Mouse (Mus musculus) embryonic fibroblast, embryonic 13.5 days (primary cell): ENCODE data around the gene Btbd18. TPM values are rescaled to one million over a fixed set of nuclear protein-coding genes. Genes with fewer than 3 reads are reported as not detected.

Source experiments
- H3K27ac ChIP-seq: 2 replicates; pipeline ENCODE4 v1.5.1; 2012; ENCODE audit warnings: low read length, control low read depth, inconsistent platforms; ENCODE audit not compliant: insufficient read depth
- H3K4me1 ChIP-seq: 2 replicates; pipeline ENCODE4 v1.6.1; 2011; ENCODE audit warnings: low read length; ENCODE audit not compliant: control insufficient read depth, insufficient read depth
- H3K4me3 ChIP-seq: 2 replicates; pipeline ENCODE4 v1.5.1; 2011; ENCODE audit warnings: mild to moderate bottlenecking, control low read depth, low read length; ENCODE audit not compliant: insufficient read depth
- CTCF ChIP-seq: IDR thresholded peaks from 2 replicates; pipeline ENCODE4 v1.5.1; 2011; ENCODE audit warnings: mild to moderate bottlenecking, control low read depth, low read length, moderate library complexity, borderline replicate concordance; ENCODE audit not compliant: insufficient read depth
- POLR2A ChIP-seq: IDR thresholded peaks from 2 replicates; pipeline ENCODE4 v1.6.1; 2011; ENCODE audit warnings: low read depth, mild to moderate bottlenecking, control low read depth, low read length, moderate library complexity
- polyA plus RNA-seq: library from polyadenylated mRNA; stranded (reverse); fragments of >200 nt; gene quantifications from 2 replicates; pipeline ENCODE4 v1.2.4, GENCODE M21; 2011; ENCODE audit warnings: low read depth; ENCODE audit not compliant: missing spikeins, insufficient read length

Gene Btbd18
- not detected in 2 replicates for polyA plus RNA-seq

GRCm38 (mm10) chr2:84658806-84659205, at the start of gene Btbd18:
Gene Btbd18, plus strand, starts transcription at chr2:84659079.
- H3K4me1 ChIP-seq = no peaks in the 10 kb centered on the region
- H3K4me3 ChIP-seq = no peak within 1 kb of the TSS
- TF ChIP-seq POLR2A = no peak
- no peak for TF ChIP-seq CTCF
- no peak within 1 kb of the TSS for H3K27ac ChIP-seq

GRCm38 (mm10) chr2:84612764-84613163, 46.1 kb upstream of the Btbd18 start:
- TF ChIP-seq POLR2A = no peak
- no peak for TF ChIP-seq CTCF
- Histone ChIP-seq H3K27ac (no peak overlapping the region), H3K4me3 (no peak overlapping the region), H3K4me1 (no peaks in the 10 kb centered on the region)

- Histone ChIP-seq H3K4me3 (no peak overlapping the region), H3K4me1 (peaks cover 5% of the 10 kb centered on the region), H3K27ac (no peak overlapping the region)
- TF ChIP-seq POLR2A (no peak), CTCF (no peak; the same call in 1 of the 2 replicates)
Observed at GRCm38 (mm10) chr2:84617637-84618515, 41.0 kb upstream of the Btbd18 start.

- no peak for TF ChIP-seq POLR2A
- H3K27ac ChIP-seq = no peak overlapping the region; the same call in 1 of the 2 replicates
- peaks cover 5% of the 10 kb centered on the region for H3K4me1 ChIP-seq
- no peak overlapping the region for H3K4me3 ChIP-seq
Observed at GRCm38 (mm10) chr2:84618914-84619313, 40.0 kb upstream of the Btbd18 start.

GRCm38 (mm10) chr2:84619646-84620340, 39.1 kb upstream of the Btbd18 start:
- Histone ChIP-seq H3K4me3 (no peak overlapping the region), H3K4me1 (peaks cover 5% of the 10 kb centered on the region), H3K27ac (no peak overlapping the region)
- TF ChIP-seq CTCF (no peak), POLR2A (no peak)

- H3K27ac ChIP-seq = no peak overlapping the region
- no peak for TF ChIP-seq POLR2A
- TF ChIP-seq CTCF = no peak
Observed at GRCm38 (mm10) chr2:84622668-84623067, 36.2 kb upstream of the Btbd18 start.

GRCm38 (mm10) chr2:84623428-84624119, 35.3 kb upstream of the Btbd18 start:
- Histone ChIP-seq H3K4me3 (no peak overlapping the region), H3K27ac (no peak overlapping the region), H3K4me1 (peaks cover 7% of the 10 kb centered on the region)
- no peak for TF ChIP-seq POLR2A
- TF ChIP-seq CTCF = no peak

More at GRCm38 (mm10) chr2:84622668-84623067, 36.2 kb upstream of the Btbd18 start:
- Histone ChIP-seq H3K4me1 (peaks cover 7% of the 10 kb centered on the region), H3K4me3 (no peak overlapping the region)

- no peak overlapping the region for H3K4me3 ChIP-seq
- H3K4me1 ChIP-seq = peaks cover 2% of the 10 kb centered on the region; the same call in 1 of the 2 replicates
- H3K27ac ChIP-seq = no peak overlapping the region
- TF ChIP-seq POLR2A (no peak), CTCF (no peak)
Observed at GRCm38 (mm10) chr2:84624201-84624600, 34.7 kb upstream of the Btbd18 start.

- H3K4me3 ChIP-seq = no peak overlapping the region
- 0 out of 2 replicates have a peak overlapping the region, but pooled peaks have one; percentile 2 for H3K27ac ChIP-seq
- H3K4me1 ChIP-seq = 0 out of 2 replicates have a peak, but pooled peaks cover 2% of the 10 kb centered on the region
- TF ChIP-seq POLR2A = no peak
- no peak for TF ChIP-seq CTCF
Observed at GRCm38 (mm10) chr2:84626366-84626975, 32.4 kb upstream of the Btbd18 start.
